Mouse (Mus musculus) ES-E14 (cell line): ENCODE results near the gene Cald1. TPM values are rescaled to one million over a fixed set of nuclear protein-coding genes. Genes with fewer than 3 reads are reported as not detected.
A peak's percentile ranks its signal among the peaks of the same experiment; 100 is the strongest.

ENCODE experiments used
- DNase-seq: peaks from one replicate; pipeline ENCODE4 v3.0.0-alpha.2; 2013; ENCODE audit warnings: low read depth, low spot score
- H3K27ac ChIP-seq: 2 replicates; pipeline ENCODE4 v1.5.1; 2012; ENCODE audit warnings: low read depth, mild to moderate bottlenecking, low read length, moderate library complexity, mixed read lengths; ENCODE audit not compliant: poor library complexity, insufficient read depth, severe bottlenecking
- H3K36me3 ChIP-seq: 2 replicates; pipeline ENCODE4 v1.6.1; 2012; ENCODE audit warnings: mild to moderate bottlenecking, low read length, moderate library complexity, mixed read lengths; ENCODE audit not compliant: control insufficient read depth, poor library complexity, insufficient read depth, severe bottlenecking
- H3K4me1 ChIP-seq, 2 experiments: fragments of 150-350 bp in 1 of 2; sonication (generic) in 1 of 2; 2 replicates each; pipeline ENCODE4 v1.6.1; 2012; ENCODE audit warnings: low read length in 2 of 2, mild to moderate bottlenecking in 1 of 2, mixed read lengths in 1 of 2; ENCODE audit not compliant: control insufficient read depth in 2 of 2, insufficient read depth in 2 of 2, poor library complexity in 1 of 2
- H3K4me3 ChIP-seq, 2 experiments: fragments of 150-350 bp in 1 of 2; sonication (generic) in 1 of 2; 2 replicates each; pipeline ENCODE4 v1.5.1; 2012; ENCODE audit warnings: low read length in 2 of 2, low read depth in 1 of 2, mild to moderate bottlenecking in 1 of 2, mixed read lengths in 1 of 2; ENCODE audit not compliant: insufficient read depth in 1 of 2, poor library complexity in 1 of 2, severe bottlenecking in 1 of 2
- H3K9ac ChIP-seq: 2 replicates; pipeline ENCODE4 v1.6.1; 2012; ENCODE audit warnings: low read depth, mild to moderate bottlenecking, low read length, mixed read lengths; ENCODE audit not compliant: poor library complexity, insufficient read depth, severe bottlenecking
- H3K9me3 ChIP-seq: fragments of 150-350 bp; sonication (generic); 2 replicates; pipeline ENCODE4 v1.6.1; 2012; ENCODE audit warnings: low read depth, mild to moderate bottlenecking, low read length; ENCODE audit not compliant: control insufficient read depth, insufficient read depth
- CHD2 ChIP-seq: IDR thresholded peaks from 2 replicates; pipeline ENCODE4 v1.6.1; 2014; ENCODE audit warnings: mild to moderate bottlenecking, low read depth, low read length, inconsistent platforms
- HCFC1 ChIP-seq: IDR thresholded peaks from 2 replicates; pipeline ENCODE4 v1.6.1; 2012; ENCODE audit warnings: low read length, inconsistent platforms, borderline replicate concordance; ENCODE audit not compliant: insufficient read depth
- MAFK ChIP-seq: IDR thresholded peaks from 2 replicates; pipeline ENCODE4 v1.6.1; 2014; ENCODE audit warnings: mild to moderate bottlenecking, low read depth, low read length, inconsistent platforms; ENCODE audit not compliant: insufficient read depth
- ZC3H11A ChIP-seq: IDR thresholded peaks from 2 replicates; pipeline ENCODE4 v1.6.1; 2012; ENCODE audit warnings: low read depth, mild to moderate bottlenecking, inconsistent platforms, low read length, borderline replicate concordance
- ZNF384 ChIP-seq: IDR thresholded peaks from 2 replicates; pipeline ENCODE4 v1.6.1; 2012; ENCODE audit warnings: low read depth, low read length, inconsistent platforms
- in situ Hi-C, 2 experiments: fragments of 600-800 bp; cut with MboI; formaldehyde crosslinking; loops; one replicate each; pipeline ENCODE4 v1.15.1; 2025; ENCODE audit warnings: low sequenced_read_pairs in 2 of 2, inconsistent platforms in 1 of 2; ENCODE audit not compliant: unreplicated experiment in 2 of 2
- total RNA-seq: library from RNA; depleted of rRNA; stranded (reverse); fragments of 300-350 nt; gene quantifications from 2 replicates; pipeline ENCODE4 v1.2.3, GENCODE M21; 2012

Gene Cald1
- total RNA-seq, 1 experiment: 108 TPM

- H3K27ac ChIP-seq: no peak overlapping the region
- peak overlapping the region; percentile 49 for H3K9ac ChIP-seq
- peaks cover 6% of the 10 kb centered on the region in 2 experiments; a peak in 1 of 4 replicates for H3K4me1 ChIP-seq
- peak overlapping the region; percentile 66 to 84 for H3K4me3 ChIP-seq
- no peaks in the 10 kb centered on the region for H3K9me3 ChIP-seq
- in situ Hi-C loops: no loop called here
- TF ChIP-seq MAFK (no peak), ZNF384 (no peak), CHD2 (no peak), HCFC1 (no peak), ZC3H11A (no peak)
- DNase-seq: no peak
- no peaks in the 10 kb centered on the region for H3K36me3 ChIP-seq
Measured at GRCm38 (mm10) chr6:34709946-34710682, 111.8 kb downstream of the Cald1 start.

GRCm38 (mm10) chr6:34710848-34711247 lies 112.5 kb downstream of the Cald1 start:
- no peak overlapping the region for H3K4me3 ChIP-seq
- H3K4me1 ChIP-seq: peaks cover 6% of the 10 kb centered on the region in 2 experiments; a peak in 1 of 4 replicates
- H3K9ac ChIP-seq: no peak overlapping the region
- no peak overlapping the region for H3K27ac ChIP-seq
- H3K9me3 ChIP-seq: no peaks in the 10 kb centered on the region
- H3K36me3 ChIP-seq: no peaks in the 10 kb centered on the region
- TF ChIP-seq ZNF384 (no peak), ZC3H11A (no peak), HCFC1 (no peak), CHD2 (no peak), MAFK (no peak)
- DNase-seq: no peak
- in situ Hi-C loops: no loop called here

- H3K4me1 ChIP-seq: peaks cover 6 to 7% of the 10 kb centered on the region in 2 experiments; a peak in 2 of 4 replicates
- no peaks in the 10 kb centered on the region for H3K9me3 ChIP-seq
- no peaks in the 10 kb centered on the region for H3K36me3 ChIP-seq
- TF ChIP-seq MAFK: no peak
- TF ChIP-seq HCFC1: no peak
- no peak for TF ChIP-seq ZC3H11A
- no peak for TF ChIP-seq ZNF384
- no peak for TF ChIP-seq CHD2
- no peak for DNase-seq
- H3K27ac ChIP-seq: no peak overlapping the region
- H3K9ac ChIP-seq: no peak overlapping the region
- in situ Hi-C loops: no loop called here
- H3K4me3 ChIP-seq: no peak overlapping the region
Measured at GRCm38 (mm10) chr6:34711620-34712019, 113.3 kb downstream of the Cald1 start.

GRCm38 (mm10) chr6:34713169-34713568 lies 114.9 kb downstream of the Cald1 start:
- H3K27ac ChIP-seq: no peak overlapping the region
- no peak for DNase-seq
- no peaks in the 10 kb centered on the region for H3K9me3 ChIP-seq
- H3K9ac ChIP-seq: no peak overlapping the region
- in situ Hi-C loops: no loop called here
- TF ChIP-seq CHD2: no peak
- no peak for TF ChIP-seq HCFC1
- no peak for TF ChIP-seq MAFK
- no peak for TF ChIP-seq ZC3H11A
- TF ChIP-seq ZNF384: no peak
- H3K36me3 ChIP-seq: no peaks in the 10 kb centered on the region
- H3K4me3 ChIP-seq: no peak overlapping the region
- H3K4me1 ChIP-seq: peaks cover 6 to 12% of the 10 kb centered on the region in 2 experiments; a peak in 2 of 4 replicates

- in situ Hi-C loops: no loop called here
Measured at GRCm38 (mm10) chr6:34713777-34714176, 115.5 kb downstream of the Cald1 start.

More at GRCm38 (mm10) chr6:34713777-34714176, 115.5 kb downstream of the Cald1 start:
- Histone ChIP-seq H3K4me1 (peaks cover 3 to 15% of the 10 kb centered on the region in 2 experiments; a peak in 3 of 4 replicates), H3K27ac (no peak overlapping the region), H3K36me3 (no peaks in the 10 kb centered on the region), H3K9ac (no peak overlapping the region), H3K9me3 (no peaks in the 10 kb centered on the region), H3K4me3 (no peak overlapping the region)
- TF ChIP-seq CHD2 (no peak), ZNF384 (no peak), MAFK (no peak), HCFC1 (no peak), ZC3H11A (no peak)
- DNase-seq: no peak
